Mouse (Mus musculus) liver, embryonic 13.5 days (tissue): ENCODE measurements around the gene Adora2a. TPM values are rescaled to one million over a fixed set of nuclear protein-coding genes. Genes with fewer than 3 reads are reported as not detected.
A peak's percentile ranks its signal among the peaks of the same experiment; 100 is the strongest.
"Not testable (repeated sequence)": the region's sequence is repeated elsewhere in the genome, so short reads cannot be mapped to it uniquely, and the experiment has no call there.

Source experiments
- ATAC-seq: fragments of 200-750 bp; cut with Nextera tagmentation; 2 replicates; pipeline ENCODE4 v1.8.0; 2017; ENCODE audit warnings: low read depth, mild to moderate bottlenecking, moderate number of reproducible peaks, moderate library complexity
- DNase-seq: peaks from one replicate; pipeline ENCODE4 v3.0.0; 2022
- H3K27ac ChIP-seq: fragments of 300-500 bp; sonication (generic); 2 replicates; pipeline ENCODE4 v1.5.1; 2015; ENCODE audit warnings: moderate library complexity, mild to moderate bottlenecking, inconsistent platforms
- H3K27me3 ChIP-seq: fragments of 300-500 bp; sonication (generic); 2 replicates; pipeline ENCODE4 v1.6.1; 2015; ENCODE audit warnings: mild to moderate bottlenecking, inconsistent platforms
- H3K36me3 ChIP-seq: fragments of 300-500 bp; sonication (generic); 2 replicates; pipeline ENCODE4 v1.6.1; 2015; ENCODE audit warnings: mild to moderate bottlenecking, inconsistent platforms
- H3K4me1 ChIP-seq: fragments of 300-500 bp; sonication (generic); replicated peaks from 2 replicates; pipeline ENCODE4 v1.6.1; 2015; ENCODE audit warnings: inconsistent platforms
- H3K4me2 ChIP-seq: fragments of 300-500 bp; sonication (generic); 2 replicates; pipeline ENCODE4 v1.6.1; 2015; ENCODE audit warnings: inconsistent platforms, mild to moderate bottlenecking, moderate library complexity
- H3K4me3 ChIP-seq: fragments of 300-500 bp; sonication (generic); replicated peaks from 2 replicates; pipeline ENCODE4 v1.5.1; 2015; ENCODE audit warnings: mild to moderate bottlenecking, inconsistent platforms
- H3K9ac ChIP-seq: fragments of 300-500 bp; sonication (generic); 2 replicates; pipeline ENCODE4 v1.6.1; 2015; ENCODE audit warnings: mild to moderate bottlenecking, inconsistent platforms
- H3K9me3 ChIP-seq: fragments of 300-500 bp; sonication (generic); replicated peaks from 2 replicates; pipeline ENCODE4 v1.6.1; 2016; ENCODE audit warnings: inconsistent platforms
- WGBS: fragments of 180-500 bp; shearing (Covaris S2); methylation state at CpG from one replicate; pipeline ENCODE4 v1.1.7; 2015; ENCODE audit not compliant: insufficient replicate concordance; 5-methylcytosine and 5-hydroxymethylcytosine counted together
- polyA plus RNA-seq: library from polyadenylated mRNA; unstranded; fragments of >200 nt; fragmentation: Nextera tagmentation; extraction: Ambion mirVana; gene quantifications from 2 replicates; pipeline ENCODE4 v1.2.1, GENCODE M21; 2015

Adora2a gene
- polyA plus RNA-seq, 1 experiment from 2014 or later: 1.7 TPM

- H3K4me1 ChIP-seq: peaks cover 27% of the 10 kb centered on the region
- ATAC-seq (peak; percentile 60), DNase-seq (no peak)
- WGBS: 28% methylated on average over 3 of the region's 3 CpGs
- H3K4me2 ChIP-seq: no peak overlapping the region
- no peak overlapping the region for H3K4me3 ChIP-seq
- H3K9me3 ChIP-seq: no peaks in the 10 kb centered on the region
- no peaks in the 10 kb centered on the region for H3K27me3 ChIP-seq
- no peak overlapping the region for H3K9ac ChIP-seq
- peaks cover 4% of the 10 kb centered on the region; the same call in 1 of the 2 replicates for H3K36me3 ChIP-seq
- H3K27ac ChIP-seq: 0 out of 2 replicates have a peak overlapping the region, but pooled peaks have one; percentile 9
Observed at GRCm38 (mm10) chr10:75326553-75326952, 9.9 kb downstream of the Adora2a start.

- no peak for DNase-seq
- peaks cover 4% of the 10 kb centered on the region; the same call in 1 of the 2 replicates for H3K36me3 ChIP-seq
- no peaks in the 10 kb centered on the region for H3K9me3 ChIP-seq
- H3K27ac ChIP-seq: 0 out of 2 replicates have a peak overlapping the region, but pooled peaks have one; percentile 9
- no peaks in the 10 kb centered on the region for H3K27me3 ChIP-seq
- ATAC-seq: no peak
- H3K4me1 ChIP-seq: peaks cover 27% of the 10 kb centered on the region
- 32% methylated on average over 11 of the region's 11 CpGs for WGBS
- no peak overlapping the region for H3K4me2 ChIP-seq
- H3K4me3 ChIP-seq: no peak overlapping the region
- H3K9ac ChIP-seq: no peak overlapping the region
Observed at GRCm38 (mm10) chr10:75327081-75327480, 10.4 kb downstream of the Adora2a start.

- Histone ChIP-seq H3K4me3 (no peak overlapping the region), H3K36me3 (peaks cover 4% of the 10 kb centered on the region; the same call in 1 of the 2 replicates), H3K4me1 (peaks cover 27% of the 10 kb centered on the region), H3K27me3 (no peaks in the 10 kb centered on the region), H3K27ac (no peak overlapping the region), H3K4me2 (no peak overlapping the region), H3K9ac (no peak overlapping the region), H3K9me3 (no peaks in the 10 kb centered on the region)
- WGBS: 56% methylated on average over 4 of the region's 4 CpGs
- DNase-seq (no peak), ATAC-seq (no peak)
Observed at GRCm38 (mm10) chr10:75328201-75328704, 11.6 kb downstream of the Adora2a start.

- no peaks in the 10 kb centered on the region for H3K27me3 ChIP-seq
- no peak overlapping the region for H3K9ac ChIP-seq
- peaks cover 15% of the 10 kb centered on the region for H3K4me1 ChIP-seq
- no peak overlapping the region for H3K4me3 ChIP-seq
- ATAC-seq: no peak
- H3K4me2 ChIP-seq: no peak overlapping the region
- no peak overlapping the region for H3K27ac ChIP-seq
- no peaks in the 10 kb centered on the region for H3K9me3 ChIP-seq
- H3K36me3 ChIP-seq: no peaks in the 10 kb centered on the region
- 69% methylated on average over 3 of the region's 3 CpGs for WGBS
- DNase-seq: no peak
Observed at GRCm38 (mm10) chr10:75332268-75332667, 15.6 kb downstream of the Adora2a start.

- Histone ChIP-seq H3K4me1 (peaks cover 5% of the 10 kb centered on the region), H3K4me3 (no peak overlapping the region), H3K9me3 (no peaks in the 10 kb centered on the region), H3K4me2 (no peak overlapping the region), H3K27me3 (no peaks in the 10 kb centered on the region), H3K36me3 (no peaks in the 10 kb centered on the region), H3K27ac (no peak overlapping the region), H3K9ac (no peak overlapping the region)
- ATAC-seq (no peak), DNase-seq (no peak)
- WGBS: 77% methylated on average over 23 of the region's 23 CpGs
Observed at GRCm38 (mm10) chr10:75333176-75333776, 16.6 kb downstream of the Adora2a start.

- no peak overlapping the region for H3K9ac ChIP-seq
- no peak for DNase-seq
- no peaks in the 10 kb centered on the region for H3K27me3 ChIP-seq
- ATAC-seq: no peak
- H3K4me2 ChIP-seq: no peak overlapping the region
- H3K27ac ChIP-seq: no peak overlapping the region
- 51% methylated on average over 7 of the region's 7 CpGs for WGBS
- H3K9me3 ChIP-seq: no peaks in the 10 kb centered on the region
- H3K4me1 ChIP-seq: no peaks in the 10 kb centered on the region
- no peak overlapping the region for H3K4me3 ChIP-seq
- H3K36me3 ChIP-seq: no peaks in the 10 kb centered on the region
Observed at GRCm38 (mm10) chr10:75334175-75334574, 17.5 kb downstream of the Adora2a start.

- DNase-seq (no peak), ATAC-seq (no peak)
- Histone ChIP-seq H3K9ac (no peak overlapping the region), H3K4me2 (no peak overlapping the region), H3K4me1 (no peaks in the 10 kb centered on the region), H3K36me3 (no peaks in the 10 kb centered on the region), H3K27ac (no peak overlapping the region), H3K9me3 (no peaks in the 10 kb centered on the region), H3K4me3 (no peak overlapping the region), H3K27me3 (no peaks in the 10 kb centered on the region)
- WGBS: 72% methylated on average over 6 of the region's 6 CpGs
Observed at GRCm38 (mm10) chr10:75335075-75335474, 18.4 kb downstream of the Adora2a start.

GRCm38 (mm10) chr10:75337231-75337630 is 20.6 kb downstream of the Adora2a start:
- Histone ChIP-seq H3K4me3 (no peak overlapping the region), H3K27ac (no peak overlapping the region), H3K27me3 (no peaks in the 10 kb centered on the region), H3K4me1 (no peaks in the 10 kb centered on the region), H3K36me3 (no peaks in the 10 kb centered on the region), H3K9me3 (no peaks in the 10 kb centered on the region), H3K4me2 (no peak overlapping the region), H3K9ac (no peak overlapping the region)
- ATAC-seq (no peak), DNase-seq (no peak)
- 70% methylated on average over 10 of the region's 10 CpGs for WGBS

GRCm38 (mm10) chr10:75338852-75339251 is 22.2 kb downstream of the Adora2a start:
- Histone ChIP-seq H3K9me3 (no peaks in the 10 kb centered on the region), H3K9ac (no peak overlapping the region), H3K4me1 (no peaks in the 10 kb centered on the region), H3K27me3 (no peaks in the 10 kb centered on the region), H3K4me2 (no peak overlapping the region), H3K27ac (no peak overlapping the region), H3K36me3 (no peaks in the 10 kb centered on the region), H3K4me3 (no peak overlapping the region)
- 21% methylated on average over 5 of the region's 5 CpGs for WGBS
- DNase-seq: no peak
- ATAC-seq: no peak

- Histone ChIP-seq H3K27me3 (no peaks in the 10 kb centered on the region), H3K27ac (no peak overlapping the region), H3K4me1 (no peaks in the 10 kb centered on the region), H3K4me2 (no peak overlapping the region), H3K9me3 (no peaks in the 10 kb centered on the region), H3K36me3 (no peaks in the 10 kb centered on the region), H3K9ac (no peak overlapping the region), H3K4me3 (no peak overlapping the region)
- DNase-seq (no peak), ATAC-seq (no peak)
- WGBS: 69% methylated on average over 7 of the region's 7 CpGs
Observed at GRCm38 (mm10) chr10:75339377-75339776, 22.7 kb downstream of the Adora2a start.

- Histone ChIP-seq H3K4me2 (no peak overlapping the region), H3K27me3 (no peaks in the 10 kb centered on the region), H3K36me3 (no peaks in the 10 kb centered on the region), H3K9me3 (no peaks in the 10 kb centered on the region), H3K4me3 (no peak overlapping the region), H3K9ac (no peak overlapping the region), H3K4me1 (no peaks in the 10 kb centered on the region), H3K27ac (no peak overlapping the region)
- DNase-seq: no peak
- ATAC-seq: no peak
- WGBS: 36% methylated on average over 8 of the region's 8 CpGs
Observed at GRCm38 (mm10) chr10:75341936-75342335, 25.3 kb downstream of the Adora2a start.

GRCm38 (mm10) chr10:75344563-75344962 is 27.9 kb downstream of the Adora2a start:
- not testable (repeated sequence) for H3K27ac ChIP-seq, H3K4me2 ChIP-seq, H3K4me3 ChIP-seq, H3K9me3 ChIP-seq, H3K9ac ChIP-seq, ATAC-seq, H3K27me3 ChIP-seq, H3K4me1 ChIP-seq, DNase-seq, H3K36me3 ChIP-seq
- WGBS: 45% methylated on average over 1 of the region's 1 CpGs
